Mouse (Mus musculus) MEL (cell line): ENCODE measurements around the gene Six1. TPM values are rescaled to one million over a fixed set of nuclear protein-coding genes. Genes with fewer than 3 reads are reported as not detected.

ENCODE experiments used
- DNase-seq: peaks from one replicate; pipeline ENCODE4 v3.0.0; 2011; ENCODE audit warnings: low read depth, low spot score
- H3K27ac ChIP-seq: 2 replicates; pipeline ENCODE4 v1.5.1; 2012; ENCODE audit warnings: low read depth, mild to moderate bottlenecking, control low read depth, low read length, moderate library complexity; ENCODE audit not compliant: control insufficient read depth
- H3K27me3 ChIP-seq, 2 experiments: fragments of 150-350 bp in 1 of 2; sonication (generic) in 1 of 2; 2 replicates each; pipeline ENCODE4 v1.6.1; 2012; ENCODE audit warnings: low read length in 2 of 2, mild to moderate bottlenecking in 2 of 2, improper control_type of control experiment in 1 of 2, moderate library complexity in 1 of 2; ENCODE audit not compliant: insufficient read depth in 2 of 2, control insufficient read depth in 1 of 2
- H3K36me3 ChIP-seq, 2 experiments: 2 replicates each; pipeline ENCODE4 v1.6.1; 2012 to 2014; ENCODE audit warnings: low read length in 2 of 2, improper control_type of control experiment in 1 of 2, inconsistent platforms in 1 of 2, mild to moderate bottlenecking in 1 of 2; ENCODE audit not compliant: insufficient read depth in 2 of 2, control insufficient read depth in 1 of 2
- H3K4me1 ChIP-seq, 2 experiments: fragments of 150-350 bp in 1 of 2; sonication (generic) in 1 of 2; 2 replicates each; pipeline ENCODE4 v1.6.1; 2012; ENCODE audit warnings: low read length in 2 of 2, improper control_type of control experiment in 1 of 2, mild to moderate bottlenecking in 1 of 2; ENCODE audit not compliant: insufficient read depth in 2 of 2, control insufficient read depth in 1 of 2
- H3K4me3 ChIP-seq, 2 experiments: fragments of 150-350 bp in 1 of 2; sonication (generic) in 1 of 2; 2 replicates each; pipeline ENCODE4 v1.5.1; 2012; ENCODE audit warnings: low read depth in 2 of 2, low read length in 2 of 2, mild to moderate bottlenecking in 2 of 2, moderate library complexity in 2 of 2, control low read depth in 1 of 2, improper control_type of control experiment in 1 of 2; ENCODE audit not compliant: control insufficient read depth in 1 of 2, insufficient read depth in 1 of 2
- H3K79me2 ChIP-seq: 2 replicates; pipeline ENCODE4 v1.6.1; 2012; ENCODE audit warnings: mild to moderate bottlenecking, low read length, moderate library complexity; ENCODE audit not compliant: control insufficient read depth, poor library complexity, insufficient read depth
- H3K9ac ChIP-seq: 2 replicates; pipeline ENCODE4 v1.6.1; 2012; ENCODE audit warnings: low read depth, mild to moderate bottlenecking, control low read depth, low read length, moderate library complexity; ENCODE audit not compliant: control insufficient read depth, poor library complexity, severe bottlenecking
- H3K9me3 ChIP-seq: fragments of 150-350 bp; sonication (generic); replicated peaks from 2 replicates; pipeline ENCODE4 v1.6.1; 2012; ENCODE audit warnings: mild to moderate bottlenecking, low read length, improper control_type of control experiment, moderate library complexity; ENCODE audit not compliant: insufficient read depth
- CHD2 ChIP-seq: IDR thresholded peaks from 2 replicates; pipeline ENCODE4 v1.6.1; 2011; ENCODE audit warnings: low read length, improper control_type of control experiment
- CTCF ChIP-seq, 3 experiments: IDR thresholded peaks in 2 of 3; conservative IDR thresholded peaks in 1 of 3; 2 replicates each; pipeline ENCODE4 v1.5.1; 2011 to 2012; ENCODE audit warnings: low read length in 3 of 3, low read depth in 2 of 3, mild to moderate bottlenecking in 2 of 3, improper control_type of control experiment in 1 of 3, inconsistent platforms in 1 of 3, mixed read lengths in 1 of 3, moderate library complexity in 1 of 3; ENCODE audit not compliant: control insufficient read depth in 1 of 3, insufficient read depth in 1 of 3, poor library complexity in 1 of 3, severe bottlenecking in 1 of 3
- E2F4 ChIP-seq: IDR thresholded peaks from 2 replicates; pipeline ENCODE4 v1.6.1; 2011; ENCODE audit warnings: low read depth, low read length, improper control_type of control experiment, borderline replicate concordance
- ELF1 ChIP-seq: IDR thresholded peaks from 2 replicates; pipeline ENCODE4 v1.6.1; 2014; ENCODE audit warnings: low read depth, mild to moderate bottlenecking, inconsistent platforms, low read length, improper control_type of control experiment, moderate library complexity
- EP300 ChIP-seq, 2 experiments: IDR thresholded peaks; 2 replicates each; pipeline ENCODE4 v1.6.1; 2011; ENCODE audit warnings: improper control_type of control experiment in 2 of 2, low read length in 2 of 2, low read depth in 1 of 2, mild to moderate bottlenecking in 1 of 2
- GABPA ChIP-seq: IDR thresholded peaks from 2 replicates; pipeline ENCODE4 v1.6.1; 2012; ENCODE audit warnings: low read depth, mild to moderate bottlenecking, inconsistent platforms, low read length, improper control_type of control experiment, moderate library complexity
- GATA1 ChIP-seq: IDR thresholded peaks from 2 replicates; pipeline ENCODE4 v1.6.1; 2011; ENCODE audit warnings: low read depth, low read length, improper control_type of control experiment
- HCFC1 ChIP-seq: IDR thresholded peaks from 2 replicates; pipeline ENCODE4 v1.6.1; 2012; ENCODE audit warnings: low read depth, mild to moderate bottlenecking, inconsistent platforms, low read length, improper control_type of control experiment, moderate library complexity
- KAT2A ChIP-seq: conservative IDR thresholded peaks from 2 replicates; pipeline ENCODE4 v1.6.1; 2012; ENCODE audit warnings: low read depth, low read length, improper control_type of control experiment, inconsistent platforms
- MAFK ChIP-seq: IDR thresholded peaks from 2 replicates; pipeline ENCODE4 v1.6.1; 2011; ENCODE audit warnings: low read depth, mild to moderate bottlenecking, low read length, improper control_type of control experiment, borderline replicate concordance
- MAX ChIP-seq: IDR thresholded peaks from 2 replicates; pipeline ENCODE4 v1.6.1; 2011; ENCODE audit warnings: low read length, improper control_type of control experiment
- MAZ ChIP-seq: IDR thresholded peaks from 2 replicates; pipeline ENCODE4 v1.6.1; 2012; ENCODE audit warnings: low read depth, mild to moderate bottlenecking, inconsistent platforms, low read length, improper control_type of control experiment
- MEF2A ChIP-seq: IDR thresholded peaks from 2 replicates; pipeline ENCODE4 v1.6.1; 2014; ENCODE audit warnings: low read depth, mild to moderate bottlenecking, inconsistent platforms, low read length, improper control_type of control experiment; ENCODE audit not compliant: poor library complexity, insufficient replicate concordance, severe bottlenecking; ENCODE audit errors: extremely low read depth
- MXI1 ChIP-seq: IDR thresholded peaks from 2 replicates; pipeline ENCODE4 v1.6.1; 2011; ENCODE audit warnings: mild to moderate bottlenecking, low read depth, low read length, improper control_type of control experiment
- MYB ChIP-seq: IDR thresholded peaks from 2 replicates; pipeline ENCODE4 v1.6.1; 2011; ENCODE audit warnings: mild to moderate bottlenecking, low read depth, low read length, improper control_type of control experiment
- MYC ChIP-seq: IDR thresholded peaks from 2 replicates; pipeline ENCODE4 v1.6.1; 2011; ENCODE audit warnings: low read depth, mild to moderate bottlenecking, low read length, improper control_type of control experiment, moderate library complexity
- NELFE ChIP-seq: IDR thresholded peaks from 2 replicates; pipeline ENCODE4 v1.6.1; 2011; ENCODE audit warnings: low read depth, low read length, improper control_type of control experiment
- NRF1 ChIP-seq: IDR thresholded peaks from 2 replicates; pipeline ENCODE4 v1.6.1; 2014; ENCODE audit warnings: low read depth, mild to moderate bottlenecking, inconsistent platforms, low read length, improper control_type of control experiment, moderate library complexity; ENCODE audit not compliant: poor library complexity, insufficient read depth, severe bottlenecking
- POLR2AphosphoS2 ChIP-seq: IDR thresholded peaks from 2 replicates; pipeline ENCODE4 v1.6.1; 2011; ENCODE audit warnings: low read length, improper control_type of control experiment
- POLR2AphosphoS5 ChIP-seq: IDR thresholded peaks from 2 replicates; pipeline ENCODE4 v1.6.1; 2012; ENCODE audit warnings: low read depth, borderline replicate concordance, mild to moderate bottlenecking, inconsistent platforms, low read length, moderate library complexity, mixed read lengths
- RAD21 ChIP-seq: IDR thresholded peaks from 2 replicates; pipeline ENCODE4 v1.6.1; 2011; ENCODE audit warnings: mild to moderate bottlenecking, low read depth, low read length, improper control_type of control experiment
- SIN3A ChIP-seq: IDR thresholded peaks from 2 replicates; pipeline ENCODE4 v1.6.1; 2012; ENCODE audit warnings: low read length, improper control_type of control experiment, inconsistent platforms
- TAL1 ChIP-seq: IDR thresholded peaks from 2 replicates; pipeline ENCODE4 v1.6.1; 2012; ENCODE audit warnings: mild to moderate bottlenecking, inconsistent platforms, low read length, moderate library complexity, mixed read lengths
- TBP ChIP-seq: IDR thresholded peaks from 2 replicates; pipeline ENCODE4 v1.8.0; 2011; ENCODE audit warnings: low read depth, low read length, improper control_type of control experiment
- TCF12 ChIP-seq: IDR thresholded peaks from 2 replicates; pipeline ENCODE4 v1.6.1; 2014; ENCODE audit warnings: low read depth, mild to moderate bottlenecking, inconsistent platforms, low read length, improper control_type of control experiment, moderate library complexity
- UBTF ChIP-seq: IDR thresholded peaks from 2 replicates; pipeline ENCODE4 v1.6.1; 2012; ENCODE audit warnings: low read depth, mild to moderate bottlenecking, inconsistent platforms, low read length, improper control_type of control experiment, moderate library complexity, borderline replicate concordance; ENCODE audit not compliant: insufficient read depth
- USF1 ChIP-seq: IDR thresholded peaks from 2 replicates; pipeline ENCODE4 v1.6.1; 2014; ENCODE audit warnings: low read depth, mild to moderate bottlenecking, inconsistent platforms, low read length, improper control_type of control experiment, moderate library complexity
- USF2 ChIP-seq, 2 experiments: IDR thresholded peaks; 2 replicates each; pipeline ENCODE4 v1.6.1; 2011 to 2012; ENCODE audit warnings: improper control_type of control experiment in 2 of 2, low read length in 2 of 2, borderline replicate concordance in 1 of 2, inconsistent platforms in 1 of 2, low read depth in 1 of 2, mild to moderate bottlenecking in 1 of 2; ENCODE audit not compliant: insufficient read depth in 1 of 2
- ZC3H11A ChIP-seq: IDR thresholded peaks from 2 replicates; pipeline ENCODE4 v1.6.1; 2012; ENCODE audit warnings: low read depth, mild to moderate bottlenecking, inconsistent platforms, low read length, improper control_type of control experiment
- ZKSCAN1 ChIP-seq: IDR thresholded peaks from 2 replicates; pipeline ENCODE4 v1.6.1; 2012; ENCODE audit warnings: low read depth, mild to moderate bottlenecking, inconsistent platforms, low read length, improper control_type of control experiment, moderate library complexity
- ZMIZ1 ChIP-seq: IDR thresholded peaks from 2 replicates; pipeline ENCODE4 v1.6.1; 2012; ENCODE audit warnings: low read depth, mild to moderate bottlenecking, inconsistent platforms, low read length, improper control_type of control experiment, moderate library complexity
- polyA plus RNA-seq, 2 experiments: library from polyadenylated mRNA; stranded (reverse) in 1 of 2; unstranded in 1 of 2; fragments of >175 nt in 1 of 2; fragments of >200 nt in 1 of 2; gene quantifications; 2 replicates each; pipeline versions ENCODE4 v1.2.1 to v1.2.4; 2012; ENCODE audit warnings: low replicate concordance in 2 of 2, low read depth in 1 of 2; ENCODE audit not compliant: insufficient read length in 2 of 2, insufficient read depth in 1 of 2, missing spikeins in 1 of 2
- total RNA-seq: library from RNA; depleted of rRNA; stranded (reverse); fragments of 300-350 nt; gene quantifications from 2 replicates; pipeline ENCODE4 v1.2.3, GENCODE M21; 2012

The Six1 gene
- total and polyA plus RNA-seq, 3 experiments = not detected

GRCm38 (mm10) chr12:73031315-73031714 lies 22.4 kb downstream of the Six1 start:
- no peak overlapping the region for H3K4me3 ChIP-seq
- TF ChIP-seq MAX (no peak), POLR2AphosphoS2 (no peak), TBP (no peak), TAL1 (no peak), GABPA (no peak), UBTF (no peak), NRF1 (no peak), NELFE (no peak), MYB (no peak), USF1 (no peak), TCF12 (no peak), SIN3A (no peak), MAFK (no peak), ZMIZ1 (no peak), MAZ (no peak), HCFC1 (no peak), ELF1 (no peak), GATA1 (no peak)
- TF ChIP-seq, all 39 proteins: peak for 0
- Histone ChIP-seq H3K9me3 (no peaks in the 10 kb centered on the region), H3K36me3 (no peaks in the 10 kb centered on the region), H3K9ac (no peak overlapping the region), H3K27ac (no peak overlapping the region), H3K4me1 (no peaks in the 10 kb centered on the region), H3K27me3 (peaks cover 0 to 3% of the 10 kb centered on the region in 2 experiments; a peak in 1 of 4 replicates), H3K79me2 (no peaks in the 10 kb centered on the region)
- no peak for DNase-seq

- no peaks in the 10 kb centered on the region for H3K79me2 ChIP-seq
- no peaks in the 10 kb centered on the region for H3K4me1 ChIP-seq
- no peak for DNase-seq
- peaks cover 0 to 3% of the 10 kb centered on the region in 2 experiments; a peak in 1 of 4 replicates for H3K27me3 ChIP-seq
- no peak overlapping the region for H3K4me3 ChIP-seq
- no peak overlapping the region for H3K9ac ChIP-seq
- TF ChIP-seq POLR2AphosphoS5 (no peak), MYC (no peak), EP300 (IDR thresholded peaks at IDR 0.05; ENCODE audit: low read depth in 1 of 2, low read length in 2 of 2) (no peak), HCFC1 (no peak), USF1 (no peak), E2F4 (no peak), USF2 (IDR thresholded peaks at IDR 0.05; ENCODE audit: borderline replicate concordance in 1 of 2, insufficient read depth in 1 of 2, low read depth in 1 of 2, low read length in 2 of 2) (no peak), RAD21 (no peak), MXI1 (no peak), GATA1 (no peak), ZC3H11A (no peak), POLR2AphosphoS2 (no peak), MEF2A (no peak), CTCF (IDR thresholded peaks at IDR 0.05 in 2 of 3, conservative IDR thresholded peaks at IDR 0.05 in 1 of 3; ENCODE audit: control insufficient read depth in 1 of 3, insufficient read depth in 1 of 3, low read depth in 2 of 3, low read length in 3 of 3, poor library complexity in 1 of 3, severe bottlenecking in 1 of 3) (no peak), KAT2A (no peak), TAL1 (no peak), MAFK (no peak), NELFE (no peak), ZKSCAN1 (no peak), CHD2 (no peak)
- no peak overlapping the region for H3K27ac ChIP-seq
- no peaks in the 10 kb centered on the region for H3K36me3 ChIP-seq
- H3K9me3 ChIP-seq = no peaks in the 10 kb centered on the region
Observed at GRCm38 (mm10) chr12:73025490-73025889, 28.2 kb downstream of the Six1 start.
